Mouse (Mus musculus) mesoderm, embryonic 11.5 days (tissue): ENCODE data around the gene Klk1b1.
"Not testable (repeated sequence)": the region's sequence is repeated elsewhere in the genome, so short reads cannot be mapped to it uniquely, and the experiment has no call there.

Experiments used
- DNase-seq: peaks from one replicate; pipeline ENCODE4 v3.0.0-alpha.2; 2012; ENCODE audit warnings: low read depth, low spot score

Gene Klk1b1

GRCm38 (mm10) chr7:44004847-44005246 lies 38.3 kb downstream of the Klk1b1 start:
- DNase-seq: no peak

DNA sequence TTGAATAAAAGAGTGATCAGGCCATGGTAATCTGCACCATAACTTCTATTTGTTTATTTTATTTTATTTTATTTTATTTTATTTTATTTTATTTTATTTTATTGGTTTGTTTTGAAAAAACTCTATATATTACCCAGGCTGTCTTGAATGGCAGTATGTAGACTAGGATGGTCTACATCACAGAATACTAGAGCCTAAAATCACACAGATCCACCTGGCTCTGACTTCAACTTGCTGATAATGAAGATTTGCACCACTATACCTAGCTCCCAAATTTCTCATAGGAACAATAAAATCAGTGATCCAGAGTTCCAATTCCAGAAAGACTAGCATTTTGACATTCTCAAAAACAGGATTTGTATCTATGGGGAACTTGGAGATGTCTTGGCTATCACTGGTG lies 45.3 kb downstream of the Klk1b1 start, which contains the start of gene Klk1b26:
Gene Klk1b26, plus strand, starts transcription at position 301 of the 400 bp plus-strand sequence.
- DNase-seq: not testable (repeated sequence)

GRCm38 (mm10) chr7:44014666-44015065 lies 48.1 kb downstream of the Klk1b1 start:
- DNase-seq: not testable (repeated sequence)

- DNase-seq: no peak
Measured at GRCm38 (mm10) chr7:44015071-44015470, 48.5 kb downstream of the Klk1b1 start.
